Mouse (Mus musculus): ENCODE results near the gene Meis2.

The Meis2 gene

GRCm38 (mm10) chr2:115998802-115999201 is 66.8 kb downstream of the Meis2 start:
- no peak for DNase-seq (ENCODE audit: low spot score in 2 of 2)

- no peak for DNase-seq (ENCODE audit: low spot score in 2 of 2)
Measured at GRCm38 (mm10) chr2:115996438-115996837, 69.2 kb downstream of the Meis2 start.

GRCm38 (mm10) chr2:115993877-115994276 is 71.8 kb downstream of the Meis2 start:
- no peak for DNase-seq (ENCODE audit: low spot score in 2 of 2)

- no peak for DNase-seq (ENCODE audit: low spot score in 2 of 2)
Measured at GRCm38 (mm10) chr2:115989249-115989648, 76.4 kb downstream of the Meis2 start.

- no peak for DNase-seq (ENCODE audit: low spot score in 2 of 2)
Measured at GRCm38 (mm10) chr2:115988448-115988847, 77.2 kb downstream of the Meis2 start.

- no peak for DNase-seq (ENCODE audit: low spot score in 2 of 2)
Measured at GRCm38 (mm10) chr2:115984952-115985351, 80.7 kb downstream of the Meis2 start.

GRCm38 (mm10) chr2:115984487-115984886 is 81.2 kb downstream of the Meis2 start:
- DNase-seq (ENCODE audit: low spot score in 2 of 2), result no peak

- DNase-seq (ENCODE audit: low spot score in 2 of 2), result no peak
Measured at GRCm38 (mm10) chr2:115980490-115980889, 85.1 kb downstream of the Meis2 start.

- no peak for DNase-seq (ENCODE audit: low spot score in 2 of 2)
Measured at GRCm38 (mm10) chr2:115979683-115980476, 85.8 kb downstream of the Meis2 start.

GRCm38 (mm10) chr2:115978666-115979065 is 87.0 kb downstream of the Meis2 start:
- no peak for DNase-seq (ENCODE audit: low spot score in 2 of 2)

- no peak for DNase-seq (ENCODE audit: low spot score in 2 of 2)
Measured at GRCm38 (mm10) chr2:115971296-115971805, 94.3 kb downstream of the Meis2 start.

GRCm38 (mm10) chr2:115970091-115970820 is 95.4 kb downstream of the Meis2 start:
- DNase-seq (ENCODE audit: low spot score in 2 of 2), result no peak

GRCm38 (mm10) chr2:115969201-115969600 is 96.4 kb downstream of the Meis2 start:
- DNase-seq (ENCODE audit: low spot score in 2 of 2), result no peak

- no peak for DNase-seq (ENCODE audit: low spot score in 2 of 2)
Measured at GRCm38 (mm10) chr2:115964911-115965310, 100.7 kb downstream of the Meis2 start.

GRCm38 (mm10) chr2:115963293-115963835 is 102.3 kb downstream of the Meis2 start:
- no peak for DNase-seq (ENCODE audit: low spot score in 2 of 2)

- no peak for DNase-seq (ENCODE audit: low spot score in 2 of 2)
Measured at GRCm38 (mm10) chr2:115962728-115963127, 102.9 kb downstream of the Meis2 start.

- no peak for DNase-seq (ENCODE audit: low spot score in 2 of 2)
Measured at GRCm38 (mm10) chr2:115962113-115962512, 103.5 kb downstream of the Meis2 start.

- DNase-seq (ENCODE audit: low spot score in 2 of 2), result no peak
Measured at GRCm38 (mm10) chr2:115960615-115961014, 105.0 kb downstream of the Meis2 start.

GRCm38 (mm10) chr2:115956786-115957185 is 108.9 kb downstream of the Meis2 start:
- DNase-seq (ENCODE audit: low spot score in 2 of 2), result no peak

- DNase-seq (ENCODE audit: low spot score in 2 of 2), result no peak
Measured at GRCm38 (mm10) chr2:115950645-115951044, 115.0 kb downstream of the Meis2 start.

- no peak for DNase-seq (ENCODE audit: low spot score in 2 of 2)
Measured at GRCm38 (mm10) chr2:115948630-115949426, 116.8 kb downstream of the Meis2 start.

Measured in right cerebral cortex, postnatal 36 days (tissue).